Mouse (Mus musculus): ENCODE data around the gene Hist1h2be.

GRCm38 (mm10) chr13:23609844-23610243 is 11.1 kb downstream of the Hist1h2be start:
- no peak for TF ChIP-seq POLR2A (IDR thresholded peaks at IDR 0.05; ENCODE audit: borderline replicate concordance, low read depth, low read length)
- TF ChIP-seq CTCF (IDR thresholded peaks at IDR 0.05; ENCODE audit: low read depth, low read length) = no peak
